Mouse (Mus musculus) neutrophil, adult 5-6 weeks (primary cell): ENCODE data around the gene Il17rc. TPM values are rescaled to one million over a fixed set of nuclear protein-coding genes. Genes with fewer than 3 reads are reported as not detected.

Source experiments
- ATAC-seq: fragments of 151-379, 151-347 bp; 2 replicates; pipeline ENCODE4 v1.8.0; 2017; ENCODE audit warnings: mild to moderate bottlenecking, moderate TSS enrichment; ENCODE audit not compliant: insufficient number of reproducible peaks, poor library complexity, low FRiP score, severe bottlenecking; ENCODE audit errors: extremely low read depth
- total RNA-seq: library from RNA; stranded (forward); fragments of 200-1000 nt; gene quantifications from 2 replicates; pipeline ENCODE4 v1.2.3, GENCODE M21; 2017

Il17rc gene
- not detected in 2 replicates for total RNA-seq

- ATAC-seq, result no peak
Observed at GRCm38 (mm10) chr6:113471297-113471936, at the start of gene Il17rc. TSS of gene Il17rc (plus strand) at chr6:113471427.

GRCm38 (mm10) chr6:113423000-113423399, 48.2 kb upstream of the Il17rc start:
- ATAC-seq, result no peak

GRCm38 (mm10) chr6:113424187-113424586, 47.0 kb upstream of the Il17rc start:
- ATAC-seq, result no peak

GRCm38 (mm10) chr6:113426696-113427095, 44.5 kb upstream of the Il17rc start:
- no peak for ATAC-seq

- peak; percentile 62 for ATAC-seq
Observed at GRCm38 (mm10) chr6:113427397-113427796, 43.8 kb upstream of the Il17rc start.

- no peak for ATAC-seq
Observed at GRCm38 (mm10) chr6:113428006-113428405, 43.2 kb upstream of the Il17rc start.

GRCm38 (mm10) chr6:113429965-113430364, 41.3 kb upstream of the Il17rc start:
- no peak for ATAC-seq

GRCm38 (mm10) chr6:113430846-113431245, 40.4 kb upstream of the Il17rc start:
- no peak for ATAC-seq

GRCm38 (mm10) chr6:113431801-113432200, 39.4 kb upstream of the Il17rc start:
- ATAC-seq, result no peak

GRCm38 (mm10) chr6:113433661-113434060, 37.6 kb upstream of the Il17rc start:
- no peak for ATAC-seq

- no peak for ATAC-seq
Observed at GRCm38 (mm10) chr6:113434691-113435090, 36.5 kb upstream of the Il17rc start.

GRCm38 (mm10) chr6:113435664-113436205, 35.5 kb upstream of the Il17rc start, which contains the start of gene Cidec:
TSS of gene Cidec (minus strand) at chr6:113435760.
- no peak for ATAC-seq

- no peak for ATAC-seq
Observed at GRCm38 (mm10) chr6:113437135-113437534, 34.1 kb upstream of the Il17rc start.

- ATAC-seq, result no peak
Observed at GRCm38 (mm10) chr6:113438721-113439430, 32.4 kb upstream of the Il17rc start.

- ATAC-seq, result no peak
Observed at GRCm38 (mm10) chr6:113440686-113441085, 30.5 kb upstream of the Il17rc start.

GRCm38 (mm10) chr6:113441147-113441680, 30.0 kb upstream of the Il17rc start:
- ATAC-seq, result peak; percentile 78

- ATAC-seq, result no peak
Observed at GRCm38 (mm10) chr6:113442087-113442441, 29.2 kb upstream of the Il17rc start.

- peak; percentile 76 for ATAC-seq
Observed at GRCm38 (mm10) chr6:113442442-113443090, 28.7 kb upstream of the Il17rc start, which contains the start of gene Jagn1. TSS of gene Jagn1 (plus strand) at chr6:113442569.

GRCm38 (mm10) chr6:113443091-113443490, 28.1 kb upstream of the Il17rc start:
- ATAC-seq, result no peak
